Mouse (Mus musculus) brain, embryonic 14.5 days (tissue): Measurements from ENCODE around the gene P4ha2. TPM values are rescaled to one million over a fixed set of nuclear protein-coding genes. Genes with fewer than 3 reads are reported as not detected.

ENCODE experiments used
- DNase-seq: peaks from one replicate; pipeline ENCODE4 v3.0.0-alpha.2; 2011; ENCODE audit warnings: low read depth
- CTCF ChIP-seq: fragments of 200-500 bp; IDR thresholded peaks from 2 replicates; pipeline ENCODE4 v1.5.1; 2012; ENCODE audit warnings: inconsistent platforms, mild to moderate bottlenecking, moderate library complexity, borderline replicate concordance; ENCODE audit not compliant: insufficient read depth, insufficient read length; ENCODE audit errors: extremely low read depth
- POLR2A ChIP-seq: fragments of 200-500 bp; IDR thresholded peaks from 2 replicates; pipeline ENCODE4 v1.6.1; 2012; ENCODE audit warnings: mild to moderate bottlenecking, inconsistent platforms, borderline replicate concordance; ENCODE audit not compliant: poor library complexity, insufficient read depth, insufficient read length, severe bottlenecking; ENCODE audit errors: extremely low read depth
- polyA plus RNA-seq: library from polyadenylated mRNA; depleted of rRNA; stranded (reverse); fragments of >200 nt; gene quantifications from 2 replicates; pipeline ENCODE4 v1.2.3, GENCODE M21; 2012

Gene P4ha2
- polyA plus RNA-seq, 1 experiment: 15.0 TPM

GRCm38 (mm10) chr11:54073291-54073690 is 26.6 kb upstream of the P4ha2 start:
- no peak for DNase-seq
- TF ChIP-seq POLR2A: no peak
- no peak for TF ChIP-seq CTCF

GRCm38 (mm10) chr11:54075353-54075752 is 24.5 kb upstream of the P4ha2 start:
- DNase-seq: no peak
- TF ChIP-seq CTCF (no peak), POLR2A (no peak)

GRCm38 (mm10) chr11:54076101-54076500 is 23.8 kb upstream of the P4ha2 start:
- DNase-seq: no peak
- TF ChIP-seq POLR2A (no peak), CTCF (no peak)

- no peak for DNase-seq
- TF ChIP-seq CTCF (no peak), POLR2A (no peak)
Observed at GRCm38 (mm10) chr11:54080435-54080834, 19.5 kb upstream of the P4ha2 start.

GRCm38 (mm10) chr11:54082725-54083124 is 17.2 kb upstream of the P4ha2 start:
- no peak for TF ChIP-seq CTCF
- no peak for TF ChIP-seq POLR2A

GRCm38 (mm10) chr11:54084976-54085375 is 14.9 kb upstream of the P4ha2 start:
- TF ChIP-seq CTCF (no peak), POLR2A (no peak)
- DNase-seq: no peak

More at GRCm38 (mm10) chr11:54082725-54083124, 17.2 kb upstream of the P4ha2 start:
- no peak for DNase-seq

GRCm38 (mm10) chr11:54085816-54086215 is 14.1 kb upstream of the P4ha2 start:
- TF ChIP-seq POLR2A: no peak
- no peak for TF ChIP-seq CTCF
- no peak for DNase-seq

- no peak for DNase-seq
- TF ChIP-seq CTCF (no peak), POLR2A (no peak)
Observed at GRCm38 (mm10) chr11:54088253-54088946, 11.5 kb upstream of the P4ha2 start.

GRCm38 (mm10) chr11:54088947-54089317 is 11.0 kb upstream of the P4ha2 start:
- peak; percentile 61 for DNase-seq
- peak; percentile 81 for TF ChIP-seq CTCF
- TF ChIP-seq POLR2A: no peak

- no peak for TF ChIP-seq CTCF
- TF ChIP-seq POLR2A: no peak
Observed at GRCm38 (mm10) chr11:54090091-54090879, 9.6 kb upstream of the P4ha2 start.

GRCm38 (mm10) chr11:54091726-54092125 is 8.2 kb upstream of the P4ha2 start:
- DNase-seq: peak; percentile 37
- TF ChIP-seq CTCF: no peak
- no peak for TF ChIP-seq POLR2A

More at GRCm38 (mm10) chr11:54090091-54090879, 9.6 kb upstream of the P4ha2 start:
- no peak for DNase-seq
